Mouse (Mus musculus) midbrain, embryonic 13.5 days (tissue): Measurements from ENCODE around the gene Prcd. TPM values are rescaled to one million over a fixed set of nuclear protein-coding genes. Genes with fewer than 3 reads are reported as not detected.
"Not testable (repeated sequence)": the region's sequence is repeated elsewhere in the genome, so short reads cannot be mapped to it uniquely, and the experiment has no call there.

Experiments used
- ATAC-seq: fragments of 200-750 bp; cut with Nextera tagmentation; 2 replicates; pipeline ENCODE4 v1.8.0; 2017; ENCODE audit warnings: mild to moderate bottlenecking, moderate TSS enrichment, moderate library complexity
- H3K27ac ChIP-seq: fragments of 300-500 bp; sonication (generic); 2 replicates; pipeline ENCODE4 v1.5.1; 2015; ENCODE audit warnings: inconsistent platforms, mild to moderate bottlenecking, moderate library complexity
- H3K27me3 ChIP-seq: fragments of 300-500 bp; sonication (generic); 2 replicates; pipeline ENCODE4 v1.6.1; 2015; ENCODE audit warnings: mild to moderate bottlenecking, inconsistent platforms
- H3K36me3 ChIP-seq: fragments of 300-500 bp; sonication (generic); 2 replicates; pipeline ENCODE4 v1.6.1; 2015; ENCODE audit warnings: mild to moderate bottlenecking, inconsistent platforms
- H3K4me1 ChIP-seq: fragments of 300-500 bp; sonication (generic); replicated peaks from 2 replicates; pipeline ENCODE4 v1.6.1; 2015; ENCODE audit warnings: inconsistent platforms
- H3K4me2 ChIP-seq: fragments of 300-500 bp; sonication (generic); replicated peaks from 2 replicates; pipeline ENCODE4 v1.6.1; 2015; ENCODE audit warnings: moderate library complexity, mild to moderate bottlenecking, inconsistent platforms
- H3K4me3 ChIP-seq: fragments of 300-500 bp; sonication (generic); replicated peaks from 2 replicates; pipeline ENCODE4 v1.5.1; 2015; ENCODE audit warnings: mild to moderate bottlenecking, inconsistent platforms
- H3K9ac ChIP-seq: fragments of 300-500 bp; sonication (generic); replicated peaks from 2 replicates; pipeline ENCODE4 v1.6.1; 2015; ENCODE audit warnings: mild to moderate bottlenecking, inconsistent platforms
- H3K9me3 ChIP-seq: fragments of 300-500 bp; sonication (generic); 2 replicates; pipeline ENCODE4 v1.6.1; 2016; ENCODE audit warnings: mild to moderate bottlenecking, inconsistent platforms
- WGBS: fragments of 180-500 bp; shearing (Covaris S2); methylation state at CpG from one replicate; pipeline ENCODE4 v1.1.7; 2015; 5-methylcytosine and 5-hydroxymethylcytosine counted together
- polyA plus RNA-seq: library from polyadenylated mRNA; unstranded; fragments of >200 nt; fragmentation: Nextera tagmentation; extraction: Ambion mirVana; gene quantifications from 2 replicates; pipeline ENCODE4 v1.2.1, GENCODE M21; 2015

Gene Prcd
- polyA plus RNA-seq, 1 experiment from 2014 or later: 1.2 TPM

GRCm38 (mm10) chr11:116628712-116629111, 24.6 kb upstream of the Prcd start:
- ATAC-seq: peak; percentile 67
- 57% methylated on average over 9 of the region's 9 CpGs for WGBS
- no peak overlapping the region for H3K9ac ChIP-seq
- no peak overlapping the region for H3K4me2 ChIP-seq
- H3K9me3 ChIP-seq: no peaks in the 10 kb centered on the region
- peaks cover 13% of the 10 kb centered on the region for H3K4me1 ChIP-seq
- H3K27me3 ChIP-seq: peaks cover 19% of the 10 kb centered on the region
- H3K27ac ChIP-seq: no peak overlapping the region
- H3K4me3 ChIP-seq: no peak overlapping the region
- no peaks in the 10 kb centered on the region for H3K36me3 ChIP-seq

GRCm38 (mm10) chr11:116629472-116629871, 23.9 kb upstream of the Prcd start:
- no peak for ATAC-seq
- Histone ChIP-seq H3K9me3 (no peaks in the 10 kb centered on the region), H3K4me3 (no peak overlapping the region), H3K4me2 (no peak overlapping the region), H3K27me3 (peaks cover 11% of the 10 kb centered on the region), H3K36me3 (no peaks in the 10 kb centered on the region), H3K9ac (no peak overlapping the region), H3K27ac (no peak overlapping the region), H3K4me1 (peaks cover 6% of the 10 kb centered on the region; the same call in 1 of the 2 replicates)
- WGBS: 87% methylated on average over 6 of the region's 6 CpGs

GRCm38 (mm10) chr11:116630171-116630965, 23.0 kb upstream of the Prcd start:
- Histone ChIP-seq H3K4me2 (no peak overlapping the region), H3K4me3 (no peak overlapping the region), H3K9me3 (no peaks in the 10 kb centered on the region), H3K27me3 (peaks cover 2% of the 10 kb centered on the region; the same call in 1 of the 2 replicates), H3K4me1 (peaks cover 4% of the 10 kb centered on the region; the same call in 1 of the 2 replicates), H3K9ac (no peak overlapping the region), H3K36me3 (no peaks in the 10 kb centered on the region), H3K27ac (no peak overlapping the region)
- 67% methylated on average over 12 of the region's 12 CpGs for WGBS
- ATAC-seq: no peak

GRCm38 (mm10) chr11:116632962-116633361, 20.4 kb upstream of the Prcd start:
- Histone ChIP-seq H3K9me3 (no peaks in the 10 kb centered on the region), H3K36me3 (no peaks in the 10 kb centered on the region), H3K9ac (no peak overlapping the region), H3K4me1 (peaks cover 4% of the 10 kb centered on the region; the same call in 1 of the 2 replicates), H3K27ac (no peak overlapping the region), H3K4me3 (no peak overlapping the region), H3K4me2 (no peak overlapping the region), H3K27me3 (no peaks in the 10 kb centered on the region)
- 63% methylated on average over 10 of the region's 10 CpGs for WGBS
- no peak for ATAC-seq

- H3K9me3 ChIP-seq, H3K4me3 ChIP-seq, H3K27ac ChIP-seq, H3K4me2 ChIP-seq, H3K9ac ChIP-seq, H3K36me3 ChIP-seq, H3K27me3 ChIP-seq, H3K4me1 ChIP-seq, ATAC-seq: not testable (repeated sequence)
- WGBS: 78% methylated on average over 8 of the region's 8 CpGs
Measured at GRCm38 (mm10) chr11:116636607-116637006, 16.7 kb upstream of the Prcd start.

GRCm38 (mm10) chr11:116641168-116641567, 12.2 kb upstream of the Prcd start:
- H3K9me3 ChIP-seq: no peaks in the 10 kb centered on the region
- no peaks in the 10 kb centered on the region for H3K36me3 ChIP-seq
- no peak overlapping the region for H3K4me2 ChIP-seq
- peaks cover 7% of the 10 kb centered on the region; the same call in 1 of the 2 replicates for H3K27me3 ChIP-seq
- no peak for ATAC-seq
- H3K27ac ChIP-seq: no peak overlapping the region
- H3K9ac ChIP-seq: no peak overlapping the region
- WGBS: 44% methylated on average over 5 of the region's 5 CpGs
- H3K4me1 ChIP-seq: peaks cover 18% of the 10 kb centered on the region
- H3K4me3 ChIP-seq: no peak overlapping the region

GRCm38 (mm10) chr11:116641731-116642130, 11.6 kb upstream of the Prcd start:
- H3K9me3 ChIP-seq: no peaks in the 10 kb centered on the region
- no peak overlapping the region for H3K4me3 ChIP-seq
- WGBS: 74% methylated on average over 3 of the region's 3 CpGs
- H3K27me3 ChIP-seq: peaks cover 7% of the 10 kb centered on the region; the same call in 1 of the 2 replicates
- H3K27ac ChIP-seq: no peak overlapping the region
- H3K9ac ChIP-seq: no peak overlapping the region
- no peaks in the 10 kb centered on the region for H3K36me3 ChIP-seq
- H3K4me1 ChIP-seq: peaks cover 18% of the 10 kb centered on the region
- no peak overlapping the region for H3K4me2 ChIP-seq
- no peak for ATAC-seq

GRCm38 (mm10) chr11:116642681-116643578, 10.4 kb upstream of the Prcd start:
- H3K9me3 ChIP-seq: no peaks in the 10 kb centered on the region
- 38% methylated on average over 14 of the region's 14 CpGs for WGBS
- peaks cover 7% of the 10 kb centered on the region; the same call in 1 of the 2 replicates for H3K27me3 ChIP-seq
- peak overlapping the region; percentile 48 for H3K9ac ChIP-seq
- ATAC-seq: peak; percentile 90
- H3K36me3 ChIP-seq: no peaks in the 10 kb centered on the region
- peak overlapping the region; percentile 16 for H3K4me3 ChIP-seq
- peak overlapping the region; percentile 51 for H3K4me2 ChIP-seq
- peak overlapping the region; percentile 41; the same call in 1 of the 2 replicates for H3K27ac ChIP-seq
- H3K4me1 ChIP-seq: peaks cover 18% of the 10 kb centered on the region

- Histone ChIP-seq H3K4me1 (peaks cover 18% of the 10 kb centered on the region), H3K27me3 (peaks cover 13% of the 10 kb centered on the region), H3K9ac (peak overlapping the region; percentile 48), H3K36me3 (no peaks in the 10 kb centered on the region), H3K27ac (peak overlapping the region; percentile 41), H3K4me3 (peak overlapping the region; percentile 16), H3K9me3 (no peaks in the 10 kb centered on the region), H3K4me2 (peak overlapping the region; percentile 51)
- 4% methylated on average over 19 of the region's 19 CpGs for WGBS
- peak; percentile 70; the same call in 1 of the 2 replicates for ATAC-seq
Measured at GRCm38 (mm10) chr11:116643579-116644224, 9.6 kb upstream of the Prcd start.

GRCm38 (mm10) chr11:116644225-116645112, 8.9 kb upstream of the Prcd start:
- Histone ChIP-seq H3K36me3 (no peaks in the 10 kb centered on the region), H3K4me3 (no peak overlapping the region), H3K9ac (peak overlapping the region; percentile 48), H3K4me1 (peaks cover 18% of the 10 kb centered on the region), H3K27ac (peak overlapping the region; percentile 41), H3K27me3 (peaks cover 17% of the 10 kb centered on the region), H3K9me3 (no peaks in the 10 kb centered on the region), H3K4me2 (peak overlapping the region; percentile 51)
- no peak for ATAC-seq
- WGBS: 45% methylated on average over 21 of the region's 21 CpGs
